Mouse (Mus musculus): ENCODE results near the gene Cotl1. TPM values are rescaled to one million over a fixed set of nuclear protein-coding genes. Genes with fewer than 3 reads are reported as not detected.

Gene Cotl1
- polyA plus RNA-seq, 1 experiment from 2014 or later = 101 TPM

DNA sequence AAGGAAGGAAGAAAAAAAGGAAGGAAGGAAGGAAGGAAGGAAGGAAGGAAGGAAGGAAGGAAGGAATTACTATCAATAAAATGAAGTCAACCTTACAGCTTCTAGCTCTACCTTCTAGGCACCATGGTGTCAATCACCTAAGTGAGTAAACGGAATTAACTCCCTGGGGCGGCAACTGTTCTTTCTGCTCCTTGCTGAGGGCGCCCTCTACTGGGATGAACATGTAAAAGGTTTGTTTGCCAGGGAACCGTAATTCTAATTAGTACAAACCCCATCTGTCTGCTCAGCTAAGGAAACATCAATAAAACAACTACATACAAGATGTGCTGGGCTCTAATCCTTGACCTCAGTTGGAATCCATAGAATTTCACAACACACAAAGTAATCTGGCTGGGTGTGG is 3.1 kb upstream of the Cotl1 start:
- H3K9me3 ChIP-seq (replicated peaks; ENCODE audit: low read length) = no peaks in the 10 kb centered on the region

DNA sequence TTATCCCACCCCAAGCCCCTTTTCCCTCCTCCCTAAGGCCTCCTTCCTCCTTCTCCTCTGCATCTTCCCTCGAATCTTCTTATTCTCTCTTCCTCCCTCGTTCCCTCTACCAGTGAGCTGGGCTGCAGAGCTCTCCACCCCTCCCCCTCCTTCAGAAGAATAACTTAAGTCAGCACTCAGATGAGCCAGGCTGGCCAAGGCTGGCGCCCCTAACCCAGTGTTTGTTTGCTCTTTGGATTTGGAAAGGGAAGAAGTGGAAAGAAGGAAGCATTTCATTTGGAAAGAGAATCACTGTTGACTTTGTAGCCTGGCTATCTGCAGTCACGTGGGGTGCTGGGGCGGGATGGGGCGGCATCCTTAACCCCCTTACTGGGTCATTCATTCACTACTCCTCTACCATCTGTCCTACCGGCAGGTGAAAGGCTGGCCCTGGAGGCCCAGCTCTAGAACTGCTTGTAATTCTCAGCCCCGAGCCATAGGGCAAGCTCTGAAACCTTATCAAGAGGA is 614 bp upstream of the Cotl1 start:
- Histone ChIP-seq H3K27ac (peak overlapping the region; percentile 58), H3K4me2 (ENCODE audit: low read length) (peak overlapping the region; percentile 87), H3K36me3 (ENCODE audit: insufficient read depth, low read length) (0 out of 2 replicates have a peak, but pooled peaks cover 2% of the 10 kb centered on the region), H3K4me3 (replicated peaks; ENCODE audit: low read depth, low read length) (peak overlapping the region; percentile 72), H3K9me3 (replicated peaks; ENCODE audit: low read length) (no peaks in the 10 kb centered on the region), H3K9ac (ENCODE audit: low read depth, low read length) (peak overlapping the region; percentile 35; the same call in 1 of the 2 replicates), H3K4me1 (replicated peaks; ENCODE audit: insufficient read depth, low read length) (peaks cover 24% of the 10 kb centered on the region), H3K27me3 (ENCODE audit: insufficient read depth, low read length) (no peaks in the 10 kb centered on the region)
- 0 out of 2 replicates have a peak, but pooled peaks have one; percentile 19 for ATAC-seq (replicated peaks; ENCODE audit: low FRiP score, low read depth)
- no peak; the same call in 1 of the 2 replicates for TF ChIP-seq CTCF (IDR thresholded peaks at IDR 0.05; ENCODE audit: low read depth)
- 9% methylated on average over 8 of the region's 8 CpGs for WGBS
- DNase-seq (ENCODE audit: low spot score) = no peak

More for the DNA sequence above, 3.1 kb upstream of the Cotl1 start:
- no peaks in the 10 kb centered on the region for H3K27me3 ChIP-seq (ENCODE audit: insufficient read depth, low read length)
- peaks cover 16% of the 10 kb centered on the region for H3K4me1 ChIP-seq (replicated peaks; ENCODE audit: insufficient read depth, low read length)
- no peak for ATAC-seq (replicated peaks; ENCODE audit: low FRiP score, low read depth)
- peak; percentile 95 for DNase-seq (ENCODE audit: low spot score)
- no peak overlapping the region for H3K9ac ChIP-seq (ENCODE audit: low read depth, low read length)
- H3K27ac ChIP-seq = no peak overlapping the region
- no peak overlapping the region for H3K4me3 ChIP-seq (replicated peaks; ENCODE audit: low read depth, low read length)
- H3K4me2 ChIP-seq (ENCODE audit: low read length) = no peak overlapping the region
- TF ChIP-seq CTCF (IDR thresholded peaks at IDR 0.05; ENCODE audit: low read depth) = peak; percentile 91
- no peaks in the 10 kb centered on the region for H3K36me3 ChIP-seq (ENCODE audit: insufficient read depth, low read length)
- 3% methylated on average over 4 of the region's 4 CpGs for WGBS

DNA sequence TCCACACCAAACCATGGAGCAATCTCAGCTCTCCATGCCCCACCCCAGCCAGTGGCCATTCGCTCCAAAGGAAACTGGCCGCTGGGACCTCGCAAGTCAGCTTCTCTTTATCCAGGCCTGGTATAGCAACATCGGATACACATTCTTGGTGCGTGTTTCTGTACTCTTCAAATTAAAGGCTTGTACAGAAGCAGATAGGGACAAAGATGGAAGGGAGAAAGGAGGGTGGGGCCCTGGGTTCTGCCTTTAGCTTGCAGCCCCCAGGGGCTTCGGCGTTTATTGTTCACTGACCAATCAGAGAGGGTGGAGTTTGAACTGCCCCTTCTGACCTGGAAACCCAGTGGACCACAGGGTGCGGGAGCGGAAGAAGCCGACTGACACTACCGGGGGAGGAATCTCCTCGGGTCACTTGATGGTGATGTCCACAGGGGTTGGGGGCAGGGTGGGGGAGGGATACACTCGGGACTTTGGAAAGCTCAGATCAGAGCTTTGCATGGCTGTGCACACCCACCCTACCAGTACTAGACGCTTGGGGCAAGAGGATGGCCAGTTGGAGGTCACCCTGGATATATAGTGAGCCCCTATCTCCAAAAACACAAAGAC is 824 bp downstream of the Cotl1 start:
- no peak for DNase-seq (ENCODE audit: low spot score)

DNA sequence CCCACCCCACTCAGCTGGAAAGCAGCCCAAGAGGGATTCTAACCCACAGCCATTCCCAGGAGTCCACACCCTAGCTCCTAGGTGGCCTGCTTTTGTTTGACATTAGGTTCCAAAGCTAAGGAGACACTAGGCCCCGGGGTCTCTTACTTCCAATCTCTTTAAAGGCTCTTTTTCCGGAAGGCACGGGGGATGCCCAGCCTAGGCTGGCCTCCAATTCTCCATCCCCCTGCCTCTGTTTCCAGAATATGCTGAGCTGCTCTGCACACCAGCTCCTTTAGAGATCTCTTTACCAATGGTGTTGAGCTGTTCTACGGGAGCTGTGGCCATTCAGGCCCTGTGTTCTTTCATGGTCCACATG is 1.4 kb downstream of the Cotl1 start:
- 63% methylated on average over 4 of the region's 4 CpGs for WGBS
- 0 out of 2 replicates have a peak, but pooled peaks cover 2% of the 10 kb centered on the region for H3K36me3 ChIP-seq (ENCODE audit: insufficient read depth, low read length)
- H3K4me2 ChIP-seq (ENCODE audit: low read length) = peak overlapping the region; percentile 87
- no peak for ATAC-seq (replicated peaks; ENCODE audit: low FRiP score, low read depth)
- peak overlapping the region; percentile 76 for H3K9ac ChIP-seq (ENCODE audit: low read depth, low read length)
- no peaks in the 10 kb centered on the region for H3K9me3 ChIP-seq (replicated peaks; ENCODE audit: low read length)
- peaks cover 24% of the 10 kb centered on the region for H3K4me1 ChIP-seq (replicated peaks; ENCODE audit: insufficient read depth, low read length)
- H3K4me3 ChIP-seq (replicated peaks; ENCODE audit: low read depth, low read length) = peak overlapping the region; percentile 72
- TF ChIP-seq CTCF (IDR thresholded peaks at IDR 0.05; ENCODE audit: low read depth) = no peak
- no peaks in the 10 kb centered on the region for H3K27me3 ChIP-seq (ENCODE audit: insufficient read depth, low read length)
- peak overlapping the region; percentile 73; the same call in 1 of the 2 replicates for H3K27ac ChIP-seq
- no peak for DNase-seq (ENCODE audit: low spot score)

More for the DNA sequence above, 824 bp downstream of the Cotl1 start:
- WGBS = 7% methylated on average over 14 of the region's 14 CpGs
- Histone ChIP-seq H3K27me3 (ENCODE audit: insufficient read depth, low read length) (no peaks in the 10 kb centered on the region), H3K36me3 (ENCODE audit: insufficient read depth, low read length) (0 out of 2 replicates have a peak, but pooled peaks cover 2% of the 10 kb centered on the region), H3K27ac (peak overlapping the region; percentile 84), H3K4me2 (ENCODE audit: low read length) (peak overlapping the region; percentile 87), H3K9ac (ENCODE audit: low read depth, low read length) (peak overlapping the region; percentile 76), H3K4me3 (replicated peaks; ENCODE audit: low read depth, low read length) (peak overlapping the region; percentile 72), H3K9me3 (replicated peaks; ENCODE audit: low read length) (no peaks in the 10 kb centered on the region), H3K4me1 (replicated peaks; ENCODE audit: insufficient read depth, low read length) (peaks cover 24% of the 10 kb centered on the region)
- peak; percentile 9; the same call in 1 of the 2 replicates for ATAC-seq (replicated peaks; ENCODE audit: low FRiP score, low read depth)
- TF ChIP-seq CTCF (IDR thresholded peaks at IDR 0.05; ENCODE audit: low read depth) = no peak

DNA sequence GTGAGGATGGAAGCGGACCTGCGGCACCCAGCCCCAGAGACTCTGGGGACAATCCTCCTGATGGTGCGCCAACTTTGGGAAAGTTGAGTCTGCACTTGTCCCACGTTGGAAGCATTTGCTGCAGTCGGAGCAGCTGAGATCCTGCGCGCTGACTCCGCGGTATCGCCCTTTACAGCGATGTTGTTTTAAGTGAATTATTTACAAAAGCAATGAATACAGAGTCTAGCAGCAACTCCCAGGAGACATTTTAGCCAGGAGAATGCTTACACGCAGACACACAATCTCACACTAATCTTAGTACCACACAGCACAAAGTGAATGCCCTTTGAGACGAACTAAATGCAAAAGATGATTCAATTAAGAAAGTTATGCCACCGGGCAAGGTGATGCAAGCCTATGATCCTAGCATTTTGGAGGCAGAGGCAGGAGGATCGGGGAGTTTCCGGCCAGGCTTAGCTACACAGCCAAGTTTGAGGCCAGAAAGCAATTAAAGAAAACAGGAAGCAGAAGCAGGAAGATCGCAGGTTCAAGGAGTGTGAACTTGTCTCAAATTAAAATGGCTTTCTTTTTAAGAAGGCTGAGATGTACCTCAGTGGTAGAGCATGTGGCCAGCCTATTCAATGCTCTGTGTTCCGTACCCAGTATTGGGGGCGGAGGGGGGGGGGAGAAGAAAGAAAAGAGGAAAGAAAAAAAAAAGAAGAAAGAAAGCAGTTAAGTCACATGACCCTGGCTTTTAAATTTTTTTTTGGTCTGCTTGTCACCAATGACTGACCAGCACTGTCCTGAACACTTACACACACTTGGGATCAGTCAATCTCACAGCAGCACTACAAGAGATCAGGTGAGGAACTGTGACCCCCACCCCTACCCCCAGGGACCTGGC is 2.0 kb downstream of the Cotl1 start:
- peak overlapping the region; percentile 72 for H3K4me3 ChIP-seq (replicated peaks; ENCODE audit: low read depth, low read length)
- no peak for DNase-seq (ENCODE audit: low spot score)
- H3K4me2 ChIP-seq (ENCODE audit: low read length) = peak overlapping the region; percentile 87
- ATAC-seq (replicated peaks; ENCODE audit: low FRiP score, low read depth) = no peak
- 0 out of 2 replicates have a peak, but pooled peaks cover 2% of the 10 kb centered on the region for H3K36me3 ChIP-seq (ENCODE audit: insufficient read depth, low read length)
- H3K27me3 ChIP-seq (ENCODE audit: insufficient read depth, low read length) = no peaks in the 10 kb centered on the region
- H3K27ac ChIP-seq = peak overlapping the region; percentile 73
- 42% methylated on average over 19 of the region's 19 CpGs for WGBS
- no peak for TF ChIP-seq CTCF (IDR thresholded peaks at IDR 0.05; ENCODE audit: low read depth)
- H3K4me1 ChIP-seq (replicated peaks; ENCODE audit: insufficient read depth, low read length) = peaks cover 25% of the 10 kb centered on the region
- H3K9ac ChIP-seq (ENCODE audit: low read depth, low read length) = peak overlapping the region; percentile 76; the same call in 1 of the 2 replicates
- no peaks in the 10 kb centered on the region for H3K9me3 ChIP-seq (replicated peaks; ENCODE audit: low read length)

DNA sequence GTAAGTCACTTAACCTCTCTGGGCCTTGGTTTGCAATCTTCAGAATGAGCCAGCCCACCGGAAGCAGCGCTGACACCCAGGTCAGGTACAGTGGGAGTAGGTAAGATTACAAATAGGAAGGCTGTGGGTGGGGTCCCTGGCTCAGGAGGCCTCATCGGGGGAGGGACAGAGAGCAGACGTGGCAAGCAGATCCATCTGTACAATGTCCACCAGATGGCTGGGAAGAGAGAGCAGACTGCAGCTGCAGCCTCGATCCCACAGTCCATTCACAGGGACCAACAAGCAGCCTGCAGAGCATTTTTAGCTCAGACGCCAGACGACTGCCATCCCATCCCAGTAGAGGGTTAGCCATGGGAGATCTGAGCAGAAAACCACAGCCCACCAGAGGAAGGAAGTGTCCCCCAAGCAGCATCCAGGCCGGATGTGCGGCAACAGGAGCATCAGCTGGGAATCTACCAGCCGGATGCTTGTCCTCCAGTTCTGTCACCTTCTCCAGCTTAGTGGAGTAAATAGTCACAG is 2.7 kb downstream of the Cotl1 start:
- WGBS = 33% methylated on average over 10 of the region's 10 CpGs
- peak; percentile 26; the same call in 1 of the 2 replicates for TF ChIP-seq CTCF (IDR thresholded peaks at IDR 0.05; ENCODE audit: low read depth)

More for the DNA sequence above, 2.7 kb downstream of the Cotl1 start:
- Histone ChIP-seq H3K9ac (ENCODE audit: low read depth, low read length) (peak overlapping the region; percentile 40; the same call in 1 of the 2 replicates), H3K9me3 (replicated peaks; ENCODE audit: low read length) (no peaks in the 10 kb centered on the region), H3K4me3 (replicated peaks; ENCODE audit: low read depth, low read length) (no peak overlapping the region), H3K4me2 (ENCODE audit: low read length) (peak overlapping the region; percentile 87), H3K27ac (peak overlapping the region; percentile 73), H3K4me1 (replicated peaks; ENCODE audit: insufficient read depth, low read length) (peaks cover 32% of the 10 kb centered on the region), H3K36me3 (ENCODE audit: insufficient read depth, low read length) (0 out of 2 replicates have a peak, but pooled peaks cover 2% of the 10 kb centered on the region), H3K27me3 (ENCODE audit: insufficient read depth, low read length) (no peaks in the 10 kb centered on the region)
- DNase-seq (ENCODE audit: low spot score) (peak; percentile 58), ATAC-seq (replicated peaks; ENCODE audit: low FRiP score, low read depth) (no peak)
